Mouse (Mus musculus) forebrain, embryonic 11.5 days (tissue): ENCODE measurements at regions not wholly inside any gene's neighbourhood (a gene's known extent, or its start where the extent isn't known, plus 50 kb on each side); places are given as distances from the start of the nearest gene placed in this dataset.
A peak's percentile ranks its signal among the peaks of the same experiment; 100 is the strongest.

Experiments
- ATAC-seq: fragments of 200-750 bp; cut with Nextera tagmentation; replicated peaks from 2 replicates; pipeline ENCODE4 v1.8.0; 2017; ENCODE audit warnings: moderate TSS enrichment; ENCODE audit not compliant: low FRiP score
- DNase-seq: peaks from one replicate; pipeline ENCODE4 v3.0.0-alpha.2; 2017; ENCODE audit warnings: low spot score
- H3K27ac ChIP-seq: fragments of 300-500 bp; sonication (generic); 2 replicates; pipeline ENCODE4 v1.5.1; 2014; ENCODE audit warnings: low read depth, low read length
- H3K27me3 ChIP-seq: fragments of 300-500 bp; sonication (generic); 2 replicates; pipeline ENCODE4 v1.6.1; 2014; ENCODE audit warnings: mild to moderate bottlenecking, low read length, mixed read lengths; ENCODE audit not compliant: control insufficient read depth, insufficient read depth
- H3K36me3 ChIP-seq: fragments of 300-500 bp; sonication (generic); 2 replicates; pipeline ENCODE4 v1.6.1; 2014; ENCODE audit warnings: mild to moderate bottlenecking, low read length, moderate library complexity, mixed read lengths; ENCODE audit not compliant: control insufficient read depth, insufficient read depth
- H3K4me1 ChIP-seq: fragments of 300-500 bp; sonication (generic); replicated peaks from 2 replicates; pipeline ENCODE4 v1.6.1; 2014; ENCODE audit warnings: low read length, mixed read lengths; ENCODE audit not compliant: control insufficient read depth, insufficient read depth
- H3K4me2 ChIP-seq: fragments of 300-500 bp; sonication (generic); 2 replicates; pipeline ENCODE4 v1.6.1; 2014; ENCODE audit warnings: low read depth, mild to moderate bottlenecking, low read length, moderate library complexity, mixed read lengths; ENCODE audit not compliant: severe bottlenecking
- H3K4me3 ChIP-seq: fragments of 300-500 bp; sonication (generic); 2 replicates; pipeline ENCODE4 v1.5.1; 2014; ENCODE audit warnings: low read depth, low read length
- H3K9ac ChIP-seq: fragments of 300-500 bp; sonication (generic); 2 replicates; pipeline ENCODE4 v1.6.1; 2014; ENCODE audit warnings: low read length
- H3K9me3 ChIP-seq: fragments of 300-500 bp; sonication (generic); 2 replicates; pipeline ENCODE4 v1.6.1; 2016; ENCODE audit warnings: low read length, mixed read lengths; ENCODE audit not compliant: control insufficient read depth
- WGBS: fragments of 180-500 bp; shearing (Covaris S2); extraction: QIAGEN DNeasy Blood & Tissue Kit; methylation state at CpG from one replicate; pipeline ENCODE4 v1.1.7; 2014; 5-methylcytosine and 5-hydroxymethylcytosine counted together

DNA sequence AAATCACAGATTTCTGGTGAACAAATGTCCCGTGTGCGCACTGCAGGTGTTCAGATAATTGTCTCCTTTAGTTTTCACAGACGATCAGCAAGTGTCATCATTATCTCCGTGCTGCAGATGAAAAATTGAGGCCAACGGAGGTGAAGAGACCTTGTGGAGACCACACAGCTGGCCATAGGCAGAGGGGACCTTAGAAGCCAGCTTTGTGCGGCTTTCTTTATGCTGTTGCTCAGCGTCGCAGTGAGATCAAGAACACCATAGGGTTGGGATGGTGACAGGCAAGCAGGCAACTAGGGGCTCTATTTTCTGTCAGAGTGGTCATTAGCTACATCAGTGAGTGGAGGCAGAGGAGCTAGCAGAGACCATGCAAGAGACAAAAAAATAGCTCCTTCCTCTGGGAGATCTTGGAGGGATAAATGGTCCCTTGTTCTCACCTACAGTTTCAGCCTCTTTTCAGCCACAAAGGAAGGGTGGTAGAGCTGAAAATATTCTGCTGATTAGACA, 324.4 kb downstream of the Chl1 start:
- Histone ChIP-seq H3K27me3 (no peaks in the 10 kb centered on the region), H3K4me3 (no peak overlapping the region), H3K9me3 (no peaks in the 10 kb centered on the region), H3K9ac (no peak overlapping the region), H3K36me3 (no peaks in the 10 kb centered on the region), H3K4me2 (no peak overlapping the region), H3K4me1 (no peaks in the 10 kb centered on the region), H3K27ac (no peak overlapping the region)
- DNase-seq = no peak
- no peak for ATAC-seq
- WGBS = 83% methylated on average over 8 of the region's 8 CpGs

DNA sequence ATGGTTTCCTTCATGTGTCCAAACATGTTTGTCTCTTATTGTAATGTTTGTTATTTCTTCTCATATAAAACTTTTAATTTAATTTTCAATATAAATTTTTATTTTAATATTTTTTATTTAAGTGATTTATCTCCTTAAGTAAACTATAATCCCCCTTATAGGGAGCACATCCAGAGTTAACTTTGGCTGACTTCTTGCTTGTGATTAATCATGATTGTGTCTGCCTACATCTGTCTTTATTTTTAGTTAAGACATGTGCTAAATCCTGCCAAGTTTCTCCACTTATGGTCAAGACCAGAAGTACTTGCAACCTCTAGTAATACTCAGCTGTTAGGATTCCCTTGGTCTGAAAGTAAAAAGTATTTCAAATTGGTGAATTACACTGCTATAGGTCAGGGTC, 349.4 kb downstream of the Chl1 start:
- DNase-seq = no peak
- H3K4me1 ChIP-seq = no peaks in the 10 kb centered on the region
- no peak overlapping the region for H3K4me3 ChIP-seq
- H3K4me2 ChIP-seq = no peak overlapping the region
- H3K9me3 ChIP-seq = no peaks in the 10 kb centered on the region
- H3K9ac ChIP-seq = no peak overlapping the region
- no peaks in the 10 kb centered on the region for H3K36me3 ChIP-seq
- no peaks in the 10 kb centered on the region for H3K27me3 ChIP-seq
- H3K27ac ChIP-seq = no peak overlapping the region
- no peak for ATAC-seq

DNA sequence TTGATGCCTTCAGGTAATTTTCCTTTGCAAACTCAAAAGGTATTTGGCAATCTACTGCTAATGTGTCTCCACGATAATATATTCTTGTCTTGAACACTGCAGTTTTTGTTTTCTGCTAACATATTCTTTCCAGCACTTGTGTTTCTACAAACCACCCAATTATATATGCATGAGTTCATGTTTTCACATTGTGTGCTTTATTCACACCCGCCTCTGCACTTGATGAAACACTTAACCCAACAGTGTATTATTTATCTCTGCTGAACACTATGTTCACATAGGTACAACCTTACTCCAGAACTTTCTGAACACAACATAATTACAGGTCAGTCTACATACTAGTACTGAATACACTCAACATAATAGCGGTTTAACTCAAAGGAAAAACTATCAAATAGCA, 383.1 kb downstream of the Chl1 start:
- DNase-seq (no peak), ATAC-seq (peak; percentile 70)
- Histone ChIP-seq H3K4me3 (no peak overlapping the region), H3K4me1 (no peaks in the 10 kb centered on the region), H3K27me3 (no peaks in the 10 kb centered on the region), H3K9me3 (no peaks in the 10 kb centered on the region), H3K36me3 (no peaks in the 10 kb centered on the region), H3K9ac (no peak overlapping the region), H3K27ac (no peak overlapping the region), H3K4me2 (no peak overlapping the region)
- 60% methylated on average over 3 of the region's 3 CpGs for WGBS

DNA sequence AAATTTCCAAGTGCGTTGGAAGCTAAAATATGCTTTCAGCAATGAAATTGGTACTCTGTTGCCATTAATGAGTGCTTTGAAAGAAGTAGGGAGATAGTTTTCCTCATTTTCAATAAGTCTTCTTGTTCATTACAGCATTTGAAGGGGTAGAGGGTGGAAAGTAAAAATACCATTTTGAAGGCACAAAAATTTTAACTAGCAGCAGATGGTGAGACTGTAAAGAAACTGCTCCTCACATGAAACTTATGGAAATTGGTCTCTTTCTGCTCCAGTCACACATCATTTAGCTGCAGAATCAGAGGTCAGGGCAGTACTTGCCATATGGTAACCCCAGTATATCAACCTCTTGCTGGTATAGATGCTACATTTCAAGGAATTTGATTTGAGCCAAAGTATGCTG, 414.1 kb downstream of the Chl1 start:
- Histone ChIP-seq H3K4me2 (no peak overlapping the region), H3K9me3 (no peaks in the 10 kb centered on the region), H3K4me3 (no peak overlapping the region), H3K4me1 (no peaks in the 10 kb centered on the region), H3K27me3 (no peaks in the 10 kb centered on the region), H3K36me3 (no peaks in the 10 kb centered on the region), H3K27ac (no peak overlapping the region), H3K9ac (no peak overlapping the region)
- DNase-seq (no peak), ATAC-seq (no peak)
- WGBS = 85% methylated on average over 1 of the region's 1 CpGs

DNA sequence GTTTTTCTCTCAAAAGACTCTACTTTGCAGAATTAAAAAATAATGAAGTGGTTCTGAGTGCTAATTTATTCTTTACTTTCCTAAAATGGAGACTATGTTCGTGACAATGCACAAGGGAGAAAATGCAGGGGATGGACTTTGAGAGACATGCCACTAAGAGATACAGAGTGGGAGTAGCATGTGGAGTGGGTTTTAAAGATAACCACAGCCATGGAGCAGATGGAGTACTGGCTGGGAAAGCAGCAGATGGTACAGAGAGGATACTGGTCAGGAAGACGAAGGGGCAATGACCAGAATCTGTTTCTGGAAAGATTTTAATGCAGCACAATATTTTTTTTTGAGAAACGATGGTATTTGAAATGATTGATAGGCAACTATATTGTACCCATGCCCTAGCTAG, 416.7 kb downstream of the Chl1 start:
- 91% methylated on average over 3 of the region's 3 CpGs for WGBS
- Histone ChIP-seq H3K36me3 (no peaks in the 10 kb centered on the region), H3K27ac (no peak overlapping the region), H3K4me3 (no peak overlapping the region), H3K9ac (no peak overlapping the region), H3K27me3 (no peaks in the 10 kb centered on the region), H3K4me2 (no peak overlapping the region), H3K4me1 (no peaks in the 10 kb centered on the region), H3K9me3 (no peaks in the 10 kb centered on the region)
- ATAC-seq (no peak), DNase-seq (no peak)

DNA sequence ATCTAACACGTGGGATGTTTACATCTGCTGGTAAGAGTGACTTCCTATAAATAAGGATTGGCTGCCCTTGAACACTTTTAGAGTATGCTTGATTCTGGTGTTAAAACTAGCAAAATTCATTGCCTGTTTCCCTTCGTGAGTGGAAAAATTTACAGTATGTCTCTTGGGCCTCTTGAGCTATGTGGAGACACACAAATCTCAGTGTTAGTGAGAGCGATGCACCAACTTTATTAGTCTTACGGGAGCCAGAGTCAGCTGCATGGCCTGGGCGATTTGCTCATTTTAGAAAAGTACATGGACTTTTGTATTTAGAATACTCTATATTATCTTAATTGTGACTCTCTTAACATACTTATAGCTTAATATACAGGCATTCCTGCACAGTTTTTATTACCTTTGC, 430.0 kb downstream of the Chl1 start:
- no peak overlapping the region for H3K4me2 ChIP-seq
- whole genome bisulfite sequencing = 89% methylated on average over 5 of the region's 5 CpGs
- no peak overlapping the region for H3K9ac ChIP-seq
- ATAC-seq (no peak), DNase-seq (no peak)
- no peaks in the 10 kb centered on the region for H3K27me3 ChIP-seq
- no peak overlapping the region for H3K27ac ChIP-seq
- H3K4me1 ChIP-seq = no peaks in the 10 kb centered on the region
- H3K9me3 ChIP-seq = no peaks in the 10 kb centered on the region
- no peak overlapping the region for H3K4me3 ChIP-seq
- no peaks in the 10 kb centered on the region for H3K36me3 ChIP-seq

DNA sequence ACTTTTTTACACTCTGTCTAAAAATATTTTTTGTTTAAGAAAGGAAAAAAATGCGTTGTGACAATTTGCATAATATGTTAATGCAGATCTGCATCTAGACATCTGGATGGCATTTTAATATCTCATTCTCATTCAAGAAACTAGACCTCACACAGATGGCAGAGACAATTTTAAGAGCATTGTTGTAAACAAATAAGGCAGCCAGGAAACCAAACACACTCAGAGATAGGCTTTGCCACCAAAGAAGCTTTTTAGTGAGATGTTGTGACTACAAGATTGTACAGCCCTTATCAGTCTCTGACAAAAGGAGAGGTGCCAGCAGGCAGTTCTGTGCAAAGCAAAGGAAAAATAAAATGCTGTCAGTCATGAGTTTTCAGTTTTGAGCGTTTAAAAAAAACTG, 434.0 kb downstream of the Chl1 start:
- Histone ChIP-seq H3K27ac (no peak overlapping the region), H3K27me3 (no peaks in the 10 kb centered on the region), H3K36me3 (no peaks in the 10 kb centered on the region), H3K9ac (no peak overlapping the region), H3K4me3 (no peak overlapping the region), H3K9me3 (no peaks in the 10 kb centered on the region), H3K4me1 (no peaks in the 10 kb centered on the region), H3K4me2 (no peak overlapping the region)
- DNase-seq = no peak
- 76% methylated on average over 2 of the region's 2 CpGs for WGBS
- no peak for ATAC-seq

DNA sequence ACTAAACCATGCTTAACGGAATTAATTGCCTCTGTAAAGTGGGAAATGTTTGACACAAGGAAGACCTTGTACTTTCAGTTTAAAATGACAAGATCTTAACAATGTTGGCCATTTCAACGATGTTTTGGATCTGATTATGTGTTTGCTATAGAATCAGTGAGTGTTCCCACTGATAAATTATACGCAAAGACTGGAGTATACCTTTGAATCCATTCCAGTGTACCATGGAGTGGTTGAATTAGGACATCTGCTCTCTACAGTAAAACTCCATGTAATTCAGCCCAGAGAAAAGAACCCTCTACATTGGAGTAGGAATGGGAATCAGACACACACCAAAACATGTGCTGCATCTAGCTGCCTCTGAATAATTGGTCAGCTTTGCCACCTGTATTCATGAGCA, 437.1 kb downstream of the Chl1 start:
- H3K9ac ChIP-seq = no peak overlapping the region
- DNase-seq (no peak), ATAC-seq (no peak)
- WGBS = 84% methylated on average over 3 of the region's 3 CpGs
- H3K27ac ChIP-seq = no peak overlapping the region
- no peaks in the 10 kb centered on the region for H3K36me3 ChIP-seq
- no peak overlapping the region for H3K4me2 ChIP-seq
- H3K4me1 ChIP-seq = no peaks in the 10 kb centered on the region
- no peaks in the 10 kb centered on the region for H3K9me3 ChIP-seq
- H3K4me3 ChIP-seq = no peak overlapping the region
- H3K27me3 ChIP-seq = no peaks in the 10 kb centered on the region

DNA sequence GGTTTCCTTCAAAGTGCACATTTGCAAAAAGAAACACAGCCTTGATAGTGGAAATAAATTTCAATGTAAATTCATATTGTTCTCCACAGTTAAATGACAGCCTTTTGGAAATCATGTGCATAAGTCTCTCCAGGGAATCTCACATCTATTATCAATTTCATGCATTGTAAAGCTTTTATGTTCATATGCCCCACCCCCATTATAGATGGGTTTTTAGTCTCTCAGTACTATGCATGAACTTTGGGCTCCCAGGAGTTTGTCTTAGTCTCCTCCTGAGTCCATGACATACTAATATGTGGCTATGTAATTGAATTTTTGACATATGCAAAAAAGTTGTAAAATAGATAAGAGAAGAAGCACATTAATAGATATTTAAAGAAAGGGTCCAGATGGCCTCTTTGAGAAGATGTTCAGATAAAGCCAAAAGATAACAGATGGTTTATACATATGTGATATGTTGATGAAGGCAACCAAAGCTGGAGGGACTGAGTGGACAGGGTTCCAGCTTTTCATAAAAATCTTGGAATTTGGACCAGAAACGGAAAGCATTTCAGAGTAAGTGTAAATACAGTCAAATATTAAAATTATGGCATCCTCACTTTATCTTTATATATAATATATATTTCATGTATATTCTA, 442.9 kb downstream of the Chl1 start:
- Histone ChIP-seq H3K9ac (no peak overlapping the region), H3K36me3 (no peaks in the 10 kb centered on the region), H3K4me2 (no peak overlapping the region), H3K9me3 (no peaks in the 10 kb centered on the region), H3K27me3 (no peaks in the 10 kb centered on the region), H3K27ac (no peak overlapping the region), H3K4me3 (no peak overlapping the region), H3K4me1 (no peaks in the 10 kb centered on the region)
- ATAC-seq (no peak), DNase-seq (no peak)
- 93% methylated on average over 1 of the region's 1 CpGs for WGBS
